8 mouse cellular contexts compared by ENCODE assay signal in the genomic region with DNA sequence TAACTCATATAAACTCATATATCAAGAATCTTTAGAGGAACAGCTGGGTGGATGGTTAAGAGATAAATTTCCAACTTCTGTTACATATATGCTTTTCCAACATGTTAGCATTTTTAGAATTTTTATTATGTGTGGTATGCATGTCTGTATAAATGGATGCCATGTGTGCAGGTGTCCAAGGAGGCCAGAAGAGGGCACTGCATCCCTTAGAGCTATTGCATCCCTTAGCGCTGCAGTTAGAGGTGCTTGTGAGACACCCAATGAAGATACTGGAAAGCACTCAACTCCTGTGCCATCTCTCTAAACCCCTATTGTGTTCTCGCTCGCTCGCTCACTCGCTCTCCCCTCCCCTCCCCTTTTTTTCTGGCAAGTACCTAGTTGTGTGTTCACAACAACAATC. TPM values are rescaled to one million over a fixed set of nuclear protein-coding genes. Genes with fewer than 3 reads are reported as not detected.
DNase-seq lines count a peak whose midpoint lies in the region; TF ChIP-seq lines count a peak whose summit lies in the region.
"Had no signal": no experiment of that assay in that cellular context is flagged by ENCODE, and none has a peak within 500 bp of the region (broad histone marks: within the 10 kb centered on the region; RNA-seq: fewer than 3 reads in every experiment).

No protein-coding gene starts in this region.

- peak; percentile 74 for TF ChIP-seq CTCF in layer of hippocampus, adult 2 months (conservative IDR thresholded peaks at IDR 0.05)

- no peak overlapping the region for H3K4me3 ChIP-seq in layer of hippocampus, adult 2 months
- H3K4me3 ChIP-seq: heart, embryonic 13.5 days had no signal

- H3K27ac ChIP-seq in layer of hippocampus, adult 2 months, result no peak overlapping the region
- H3K27ac ChIP-seq: heart, embryonic 13.5 days had no signal

- DNase-seq in layer of hippocampus, adult 2 months (ENCODE audit: low spot score in 2 of 2), result peak in 1 of 2 experiments; percentile 17
- DNase-seq in layer of hippocampus, postnatal 36 days, result no peak
- peak; percentile 77 for DNase-seq in ES-CJ7 (ENCODE audit: low read depth, low spot score)
- DNase-seq in adrenal gland, postnatal 36 days, result peak; percentile 25 to 55
- peak; percentile 7 for DNase-seq in lung, postnatal 25 days (ENCODE audit: low spot score)
- no peak for DNase-seq in frontal cortex, postnatal 10 days (ENCODE audit: low spot score in 2 of 2)
- no peak for DNase-seq in cerebellum, adult 11-12 months

RNA-seq across cellular contexts. Expression of a gene that starts 4.9 kb away (rescaled TPM):
- total RNA-seq in layer of hippocampus, adult 2 months (2021), result 10 to 100 TPM; 98.7 to 99.1 TPM
- total RNA-seq in layer of hippocampus, postnatal 36 days (2021), result 100 to 1,000 TPM in 1 of 2 experiments, 10 to 100 TPM in 1; 92.0 to 108 TPM
- total RNA-seq in adrenal gland, postnatal 36 days (2021), result 10 to 100 TPM; 28.0 to 38.2 TPM

RNA-seq across cellular contexts. Expression of a gene that starts 37.4 kb away (rescaled TPM):
- total RNA-seq in layer of hippocampus, adult 2 months (2021), result 1 to 10 TPM; 1.5 to 2.6 TPM
- 1 to 10 TPM; 2.8 to 3.3 TPM for total RNA-seq in layer of hippocampus, postnatal 36 days (2021)
- under 1 TPM; 0.66 to 0.73 TPM for total RNA-seq in adrenal gland, postnatal 36 days (2021)

RNA-seq across cellular contexts. Expression of a gene that starts 42.4 kb away (rescaled TPM):
- total RNA-seq in layer of hippocampus, adult 2 months (2021), result 10 to 100 TPM in 1 of 2 experiments, 1 to 10 TPM in 1; 7.9 to 12.2 TPM
- total RNA-seq in layer of hippocampus, postnatal 36 days (2021), result 1 to 10 TPM; 8.2 to 8.9 TPM
- 10 to 100 TPM in 1 of 2 experiments, 1 to 10 TPM in 1; 7.7 to 14.2 TPM for total RNA-seq in adrenal gland, postnatal 36 days (2021)

RNA-seq across cellular contexts. Expression of a gene that starts 51.1 kb away (rescaled TPM):
- total RNA-seq in layer of hippocampus, adult 2 months (2021), result 10 to 100 TPM; 45.2 to 46.6 TPM
- total RNA-seq in layer of hippocampus, postnatal 36 days (2021), result 10 to 100 TPM; 46.4 to 48.2 TPM
- 10 to 100 TPM; 22.1 to 24.5 TPM for total RNA-seq in adrenal gland, postnatal 36 days (2021)

RNA-seq across cellular contexts. Expression of a gene that starts 55.2 kb away (rescaled TPM):
- total RNA-seq in layer of hippocampus, adult 2 months (2021), result 100 to 1,000 TPM; 135 to 157 TPM
- 100 to 1,000 TPM; 141 to 155 TPM for total RNA-seq in layer of hippocampus, postnatal 36 days (2021)
- total RNA-seq in adrenal gland, postnatal 36 days (2021), result 100 to 1,000 TPM; 133 to 138 TPM

Comparison
In these comparisons a context has a peak if more than half of its experiments do, and no peak if none do; other contexts are left out.
1. DNase-seq: peak in ES-CJ7 (single experiment), adrenal gland, postnatal 36 days (2 of 2) and lung, postnatal 25 days (single experiment); none in layer of hippocampus, postnatal 36 days (0 of 2), frontal cortex, postnatal 10 days (0 of 2) and cerebellum, adult 11-12 months (single experiment).